Mouse (Mus musculus) thymus, adult 18-20 months (tissue): ENCODE results near the gene Ctrb1.

Experiments
- DNase-seq, 2 experiments: peaks; one replicate each; pipeline ENCODE4 v3.0.0; 2022; ENCODE audit warnings: mixed read lengths in 2 of 2

Gene Ctrb1

GRCm38 (mm10) chr8:111690960-111691445, at the start of gene Ctrb1:
Gene Ctrb1 (minus strand): TSS chr8:111691010.
- DNase-seq, result no peak

GRCm38 (mm10) chr8:111740301-111740711, 49.5 kb upstream of the Ctrb1 start:
- DNase-seq, result no peak

GRCm38 (mm10) chr8:111739604-111740003, 48.8 kb upstream of the Ctrb1 start:
- no peak for DNase-seq

- DNase-seq, result no peak
These were observed 48.1 kb upstream of the Ctrb1 start for GRCm38 (mm10) chr8:111738867-111739266.

GRCm38 (mm10) chr8:111736321-111736720, 45.5 kb upstream of the Ctrb1 start:
- DNase-seq, result no peak

GRCm38 (mm10) chr8:111735791-111736190, 45.0 kb upstream of the Ctrb1 start:
- no peak for DNase-seq

GRCm38 (mm10) chr8:111735335-111735761, 44.5 kb upstream of the Ctrb1 start:
- DNase-seq, result no peak

GRCm38 (mm10) chr8:111734244-111734960, 43.6 kb upstream of the Ctrb1 start:
- no peak for DNase-seq

- no peak for DNase-seq
These were observed 42.9 kb upstream of the Ctrb1 start for GRCm38 (mm10) chr8:111733581-111734243.

- no peak for DNase-seq
These were observed 41.7 kb upstream of the Ctrb1 start for GRCm38 (mm10) chr8:111732406-111733085.

- DNase-seq, result peak; percentile 63 to 69
These were observed 41.2 kb upstream of the Ctrb1 start for GRCm38 (mm10) chr8:111732004-111732403.

GRCm38 (mm10) chr8:111731231-111731977, 40.6 kb upstream of the Ctrb1 start:
- DNase-seq, result no peak

- DNase-seq, result no peak
These were observed 38.7 kb upstream of the Ctrb1 start for GRCm38 (mm10) chr8:111729233-111730170.

GRCm38 (mm10) chr8:111728481-111728880, 37.7 kb upstream of the Ctrb1 start:
- DNase-seq, result no peak

- DNase-seq, result no peak
These were observed 36.7 kb upstream of the Ctrb1 start for GRCm38 (mm10) chr8:111727553-111727952.

- no peak for DNase-seq
These were observed 35.5 kb upstream of the Ctrb1 start for GRCm38 (mm10) chr8:111726102-111726900.

GRCm38 (mm10) chr8:111725341-111725740, 34.5 kb upstream of the Ctrb1 start:
- no peak for DNase-seq

GRCm38 (mm10) chr8:111720115-111720544, 29.3 kb upstream of the Ctrb1 start:
- no peak for DNase-seq

GRCm38 (mm10) chr8:111718937-111719336, 28.1 kb upstream of the Ctrb1 start:
- DNase-seq, result no peak

- DNase-seq, result no peak
These were observed 27.1 kb upstream of the Ctrb1 start for GRCm38 (mm10) chr8:111717866-111718265.

- no peak for DNase-seq
These were observed 26.6 kb upstream of the Ctrb1 start for GRCm38 (mm10) chr8:111717488-111717792.
